Mouse (Mus musculus) kidney, postnatal 10 days (tissue): ENCODE results near the gene Hist1h1a.

Experiments
- DNase-seq: peaks from one replicate; pipeline ENCODE4 v3.0.0; 2021; ENCODE audit warnings: mixed read lengths

Hist1h1a gene

DNA sequence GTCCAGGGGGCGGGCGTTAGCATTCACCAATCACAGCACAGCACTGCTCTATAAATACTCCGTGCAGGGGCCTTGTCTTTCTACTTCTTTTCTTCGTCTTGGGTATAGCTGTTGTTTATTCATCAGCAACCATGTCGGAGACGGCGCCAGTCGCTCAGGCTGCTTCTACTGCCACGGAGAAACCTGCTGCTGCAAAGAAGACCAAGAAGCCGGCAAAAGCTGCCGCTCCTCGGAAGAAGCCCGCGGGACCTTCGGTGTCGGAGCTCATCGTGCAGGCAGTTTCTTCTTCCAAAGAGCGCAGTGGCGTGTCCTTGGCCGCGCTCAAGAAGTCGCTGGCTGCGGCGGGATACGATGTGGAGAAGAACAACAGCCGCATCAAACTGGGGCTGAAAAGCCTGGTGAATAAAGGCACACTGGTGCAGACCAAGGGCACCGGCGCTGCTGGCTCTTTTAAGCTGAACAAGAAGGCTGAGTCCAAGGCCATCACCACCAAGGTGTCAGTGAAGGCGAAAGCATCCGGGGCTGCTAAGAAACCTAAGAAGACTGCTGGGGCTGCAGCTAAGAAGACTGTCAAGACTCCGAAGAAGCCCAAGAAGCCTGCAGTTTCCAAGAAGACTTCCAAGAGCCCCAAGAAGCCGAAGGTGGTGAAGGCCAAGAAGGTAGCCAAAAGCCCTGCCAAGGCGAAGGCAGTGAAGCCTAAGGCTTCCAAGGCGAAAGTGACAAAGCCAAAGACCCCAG, at the start of gene Hist1h1a:
Gene Hist1h1a (plus strand): TSS at position 81 of the 738 bp plus-strand sequence.
- peak; percentile 91 for DNase-seq

DNA sequence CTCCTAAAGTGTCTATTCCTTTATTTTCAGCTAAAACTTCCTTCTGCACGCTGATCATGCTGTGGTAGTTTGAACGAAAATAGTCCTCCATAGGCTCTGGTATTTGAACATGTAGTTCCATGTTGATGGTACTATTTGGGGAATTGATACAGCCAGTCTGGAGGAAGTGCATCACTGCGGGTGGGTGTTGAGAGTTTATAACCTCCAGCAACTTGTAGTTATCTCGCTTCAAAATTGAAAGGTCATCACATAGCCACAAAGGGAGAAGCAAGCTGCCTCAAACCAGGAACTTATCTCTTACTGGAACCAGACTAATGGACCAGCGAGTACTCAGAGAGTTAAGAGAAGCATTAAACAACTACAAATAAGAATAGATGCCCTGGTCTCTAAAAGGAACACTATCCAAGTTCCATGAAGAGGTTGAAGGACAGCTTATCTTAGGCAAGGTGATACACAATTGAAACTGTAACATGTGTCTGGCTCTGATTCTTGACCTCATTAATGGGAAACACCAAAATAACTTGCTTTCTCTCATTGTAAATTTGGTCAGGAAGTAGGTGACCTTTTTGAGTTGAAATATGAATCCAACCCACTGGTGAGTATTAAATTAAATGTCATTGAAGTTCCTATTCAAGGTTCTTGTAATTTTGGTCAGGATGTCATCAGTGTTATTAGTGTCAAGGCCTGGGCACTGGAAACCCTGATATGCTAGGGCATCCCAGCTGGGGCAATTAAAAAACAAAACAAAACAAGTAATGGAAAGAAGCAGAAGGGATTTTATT, 47.0 kb upstream of the Hist1h1a start:
- peak; percentile 1 for DNase-seq

- DNase-seq, result peak; percentile 2
These were observed 46.3 kb upstream of the Hist1h1a start for GRCm38 (mm10) chr13:23717176-23717575.

GRCm38 (mm10) chr13:23717593-23718245, 45.7 kb upstream of the Hist1h1a start:
- DNase-seq, result peak; percentile 4

- peak; percentile 2 for DNase-seq
These were observed 39.2 kb upstream of the Hist1h1a start for GRCm38 (mm10) chr13:23724239-23724638.

DNA sequence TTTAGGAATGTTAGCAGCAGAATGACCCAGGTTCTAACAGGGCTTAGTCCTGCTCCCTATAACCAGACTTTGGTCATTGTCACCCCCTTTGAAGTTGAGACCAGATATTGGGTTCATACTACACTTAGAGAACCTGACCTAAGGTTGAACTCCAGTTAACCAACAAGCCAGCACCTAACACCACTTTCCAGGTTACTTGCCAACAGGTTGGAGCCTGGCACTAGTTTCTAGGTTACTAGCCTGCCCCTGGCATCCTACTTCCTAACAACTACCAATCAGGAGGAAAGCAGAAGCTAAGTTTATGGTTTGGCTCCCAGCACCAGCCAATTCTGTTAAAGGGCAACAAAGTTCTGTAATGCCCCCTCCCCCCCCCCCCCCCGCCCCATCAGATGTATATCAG, 38.3 kb upstream of the Hist1h1a start:
- peak; percentile 0 for DNase-seq

DNA sequence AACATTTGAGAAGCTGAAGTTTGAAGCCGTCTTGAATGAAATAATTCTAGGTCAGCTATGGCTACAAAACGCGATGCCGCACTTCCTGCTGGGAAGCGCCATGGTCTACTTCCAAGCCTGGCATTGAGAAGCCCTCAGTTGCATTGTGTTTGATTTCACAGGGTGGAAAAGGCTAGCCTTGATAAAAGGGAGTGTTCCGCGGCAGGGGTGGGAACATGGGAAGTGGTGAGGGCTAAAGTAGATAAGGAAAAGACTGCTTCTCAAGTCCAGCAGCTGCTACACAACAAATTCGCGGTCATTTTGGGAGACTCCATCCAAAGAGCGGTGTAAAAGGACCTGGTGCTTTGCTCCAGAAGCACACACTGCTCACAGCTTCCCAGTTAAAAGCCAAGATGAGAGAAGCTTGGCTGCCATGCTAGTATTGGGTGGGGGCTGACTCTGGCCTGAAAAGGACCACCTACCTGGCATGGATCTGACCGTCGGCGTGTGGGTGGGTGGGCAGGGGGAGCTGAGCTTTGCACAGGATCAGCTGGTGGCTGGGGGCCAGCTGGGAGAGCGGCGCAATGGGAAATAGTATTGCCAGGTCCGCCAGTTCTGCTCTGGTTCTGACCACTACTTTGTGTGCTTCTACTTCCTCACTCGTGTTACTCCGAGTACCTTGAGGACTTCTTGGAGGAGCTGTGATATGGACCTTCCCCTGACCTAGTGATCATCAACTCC, 34.8 kb upstream of the Hist1h1a start:
- peak; percentile 3 for DNase-seq

- DNase-seq, result peak; percentile 2
These were observed 34.3 kb upstream of the Hist1h1a start for GRCm38 (mm10) chr13:23729192-23729525.

- no peak for DNase-seq
These were observed 33.8 kb upstream of the Hist1h1a start for GRCm38 (mm10) chr13:23729706-23730105.

- DNase-seq, result peak; percentile 59
These were observed 33.0 kb upstream of the Hist1h1a start for GRCm38 (mm10) chr13:23730479-23730878.

- DNase-seq, result peak; percentile 43
These were observed 31.2 kb upstream of the Hist1h1a start for GRCm38 (mm10) chr13:23732156-23732804.

DNA sequence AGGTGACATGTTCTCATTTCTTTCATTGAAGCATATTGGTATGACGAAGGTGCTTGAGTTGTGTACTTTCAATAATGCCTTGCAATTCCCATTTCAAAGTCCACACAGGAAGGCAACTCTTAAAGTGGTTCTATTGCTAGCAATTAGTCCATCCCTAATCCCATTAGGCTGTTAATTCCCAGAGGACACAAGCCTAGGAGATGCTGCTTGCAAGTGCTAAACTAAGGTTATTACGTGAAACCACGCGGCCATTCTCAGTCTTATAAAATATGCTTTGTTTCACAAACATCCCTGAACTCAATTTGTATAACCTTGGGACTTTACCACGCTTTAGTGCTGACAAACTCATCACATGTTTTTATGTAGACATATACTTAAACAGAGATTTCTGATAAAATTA, 26.4 kb upstream of the Hist1h1a start:
- no peak for DNase-seq

DNA sequence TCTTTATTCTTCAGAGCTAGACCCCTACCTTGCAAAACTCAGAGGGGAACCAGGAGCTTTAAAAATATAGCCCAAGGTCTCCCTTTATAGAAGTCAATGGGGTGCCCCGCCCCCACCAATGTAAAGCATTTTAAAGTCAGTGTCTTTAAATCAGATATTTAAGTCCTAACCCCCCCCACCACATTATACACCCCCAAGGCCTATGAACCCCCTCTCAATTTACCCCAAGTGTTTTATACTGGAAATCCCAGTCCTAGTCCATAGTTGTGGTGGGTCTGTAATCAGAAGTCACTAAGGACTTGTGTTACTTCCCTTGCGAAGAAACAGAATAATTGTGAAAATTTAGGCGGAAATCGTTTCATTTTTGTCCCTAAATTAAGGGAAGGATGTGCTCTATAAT, 25.4 kb upstream of the Hist1h1a start:
- peak; percentile 44 for DNase-seq

- DNase-seq, result peak; percentile 93
These were observed 24.8 kb upstream of the Hist1h1a start, which contains the start of gene Hist1h1c for GRCm38 (mm10) chr13:23738677-23739068. TSS of gene Hist1h1c (plus strand) at chr13:23738808.

- DNase-seq, result peak; percentile 95
These were observed 24.2 kb upstream of the Hist1h1a start for GRCm38 (mm10) chr13:23739069-23739921.

DNA sequence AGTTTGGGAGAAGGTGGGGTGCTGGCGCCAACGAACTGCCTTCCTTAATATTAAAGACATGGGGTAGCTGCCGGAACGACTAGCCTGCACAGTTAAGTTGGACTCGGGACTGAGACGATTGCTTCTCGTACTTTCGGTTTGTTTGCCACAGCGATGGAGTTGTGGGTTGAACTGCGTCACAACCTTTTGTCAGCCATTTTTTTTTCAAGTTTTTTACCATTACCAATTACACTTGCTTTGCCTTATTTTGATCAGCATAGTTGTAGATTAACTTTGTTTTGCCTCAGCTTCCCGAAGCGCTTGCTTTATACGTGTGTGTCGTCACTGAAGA, 23.6 kb upstream of the Hist1h1a start:
- no peak for DNase-seq

DNA sequence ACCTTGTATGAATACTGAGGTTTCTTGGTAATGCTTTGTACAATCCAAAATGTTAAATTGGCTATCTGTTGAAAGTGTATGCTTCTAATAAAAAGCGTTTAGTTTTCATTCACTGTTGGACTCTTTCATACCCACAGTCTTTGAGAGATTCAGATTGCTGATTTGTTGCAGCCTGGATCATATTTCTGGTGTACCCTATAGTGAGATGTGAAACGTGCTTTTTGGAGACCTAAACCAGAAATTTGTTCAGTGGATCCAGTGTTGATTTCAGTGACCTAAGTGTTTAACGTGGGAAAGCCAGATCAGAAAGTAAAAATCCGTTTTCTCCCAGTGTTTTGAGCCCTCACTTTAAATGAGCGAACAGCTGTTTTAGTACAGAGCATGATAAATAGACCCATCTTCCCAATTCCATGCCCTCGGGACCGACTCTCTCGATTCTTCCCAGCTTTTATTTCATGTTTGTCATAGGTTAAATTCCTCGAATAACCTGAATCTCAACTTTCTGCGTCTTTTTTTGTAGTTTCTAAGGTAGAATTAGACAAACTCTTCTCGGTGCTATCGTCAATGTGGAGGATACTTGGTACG, 23.1 kb upstream of the Hist1h1a start:
- no peak for DNase-seq

- no peak for DNase-seq
These were observed 22.6 kb upstream of the Hist1h1a start for GRCm38 (mm10) chr13:23740910-23741309.

DNA sequence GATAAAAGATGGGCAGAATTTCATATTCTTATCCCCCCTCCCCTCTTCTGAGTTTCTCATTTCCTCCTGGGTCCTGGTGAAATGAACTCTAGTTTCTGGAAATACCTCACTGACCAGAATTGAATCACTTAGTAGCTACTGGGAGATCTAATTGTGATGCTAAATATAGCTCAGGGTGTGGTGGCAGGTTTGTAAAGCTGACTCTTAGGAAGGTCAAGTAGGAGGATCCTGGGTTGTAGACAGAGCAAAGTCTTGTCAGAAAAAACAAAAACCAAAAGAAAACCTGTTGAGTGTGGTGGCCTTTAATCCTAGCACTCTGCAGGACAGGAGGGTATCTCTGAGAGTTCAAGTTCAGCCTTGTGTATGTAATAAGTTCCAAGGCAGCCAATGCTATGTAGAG, 21.5 kb upstream of the Hist1h1a start:
- no peak for DNase-seq

GRCm38 (mm10) chr13:23743215-23743614, 20.3 kb upstream of the Hist1h1a start:
- no peak for DNase-seq

DNA sequence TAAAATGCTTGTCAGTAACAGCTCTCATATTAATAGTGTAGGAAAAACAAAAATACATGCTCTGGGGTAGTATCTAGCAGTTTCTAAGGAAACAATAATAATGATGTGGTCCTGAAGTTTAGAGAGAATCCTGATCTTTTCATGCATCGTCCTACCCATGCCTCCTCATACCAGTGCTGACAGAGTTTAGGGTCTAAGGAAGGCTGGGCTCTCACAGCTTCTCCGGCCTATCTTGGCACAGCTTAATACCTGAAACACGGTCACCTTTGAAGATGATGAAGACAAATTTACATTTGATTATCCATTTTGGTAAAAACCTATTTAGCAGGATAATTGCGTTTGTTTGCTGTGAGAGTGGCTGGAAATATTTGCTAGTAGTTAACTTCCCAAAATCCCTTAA, 19.5 kb upstream of the Hist1h1a start:
- DNase-seq, result no peak
